Mouse (Mus musculus): Measurements from ENCODE around the gene Sept11. TPM values are rescaled to one million over a fixed set of nuclear protein-coding genes. Genes with fewer than 3 reads are reported as not detected.

The Sept11 gene
- polyA plus RNA-seq, 1 experiment from 2014 or later: 143 TPM

- Histone ChIP-seq H3K27ac (ENCODE audit: low read length) (no peak overlapping the region), H3K4me3 (ENCODE audit: low read depth, low read length) (no peak overlapping the region), H3K36me3 (ENCODE audit: control insufficient read depth, insufficient read depth, low read length) (peaks cover 30% of the 10 kb centered on the region), H3K4me1 (ENCODE audit: control insufficient read depth, insufficient read depth, low read length) (no peaks in the 10 kb centered on the region), H3K9ac (ENCODE audit: low read depth, low read length) (no peak overlapping the region), H3K27me3 (ENCODE audit: control insufficient read depth, insufficient read depth, low read depth, low read length) (no peaks in the 10 kb centered on the region), H3K4me2 (ENCODE audit: low read length) (no peak overlapping the region), H3K9me3 (replicated peaks; ENCODE audit: control insufficient read depth, low read length, poor library complexity, severe bottlenecking) (no peaks in the 10 kb centered on the region)
- no peak for ATAC-seq
- WGBS: 87% methylated on average over 11 of the region's 11 CpGs
These were observed 74.8 kb downstream of the Sept11 start for GRCm38 (mm10) chr5:93167919-93168516.

GRCm38 (mm10) chr5:93168654-93169053, 75.4 kb downstream of the Sept11 start:
- Histone ChIP-seq H3K4me3 (ENCODE audit: low read depth, low read length) (no peak overlapping the region), H3K27me3 (ENCODE audit: control insufficient read depth, insufficient read depth, low read depth, low read length) (no peaks in the 10 kb centered on the region), H3K27ac (ENCODE audit: low read length) (no peak overlapping the region), H3K4me1 (ENCODE audit: control insufficient read depth, insufficient read depth, low read length) (no peaks in the 10 kb centered on the region), H3K4me2 (ENCODE audit: low read length) (no peak overlapping the region), H3K9ac (ENCODE audit: low read depth, low read length) (no peak overlapping the region), H3K36me3 (ENCODE audit: control insufficient read depth, insufficient read depth, low read length) (peaks cover 30% of the 10 kb centered on the region), H3K9me3 (replicated peaks; ENCODE audit: control insufficient read depth, low read length, poor library complexity, severe bottlenecking) (no peaks in the 10 kb centered on the region)
- WGBS: 89% methylated on average over 6 of the region's 6 CpGs
- no peak for ATAC-seq

GRCm38 (mm10) chr5:93171420-93171819, 78.2 kb downstream of the Sept11 start:
- whole genome bisulfite sequencing: 97% methylated on average over 15 of the region's 15 CpGs
- no peak overlapping the region for H3K9ac ChIP-seq (ENCODE audit: low read depth, low read length)
- H3K27me3 ChIP-seq (ENCODE audit: control insufficient read depth, insufficient read depth, low read depth, low read length): no peaks in the 10 kb centered on the region
- no peaks in the 10 kb centered on the region for H3K9me3 ChIP-seq (replicated peaks; ENCODE audit: control insufficient read depth, low read length, poor library complexity, severe bottlenecking)
- ATAC-seq: no peak
- H3K4me2 ChIP-seq (ENCODE audit: low read length): no peak overlapping the region
- no peak overlapping the region for H3K4me3 ChIP-seq (ENCODE audit: low read depth, low read length)
- no peak overlapping the region for H3K27ac ChIP-seq (ENCODE audit: low read length)
- H3K36me3 ChIP-seq (ENCODE audit: control insufficient read depth, insufficient read depth, low read length): peaks cover 26% of the 10 kb centered on the region
- H3K4me1 ChIP-seq (ENCODE audit: control insufficient read depth, insufficient read depth, low read length): no peaks in the 10 kb centered on the region

- no peak for ATAC-seq
These were observed 79.3 kb downstream of the Sept11 start for GRCm38 (mm10) chr5:93172536-93172935.

GRCm38 (mm10) chr5:93174675-93175074, 81.4 kb downstream of the Sept11 start:
- WGBS: 89% methylated on average over 6 of the region's 6 CpGs
- no peaks in the 10 kb centered on the region for H3K27me3 ChIP-seq (ENCODE audit: control insufficient read depth, insufficient read depth, low read depth, low read length)

More at GRCm38 (mm10) chr5:93172536-93172935, 79.3 kb downstream of the Sept11 start:
- no peaks in the 10 kb centered on the region for H3K9me3 ChIP-seq (replicated peaks; ENCODE audit: control insufficient read depth, low read length, poor library complexity, severe bottlenecking)
- WGBS: 92% methylated on average over 6 of the region's 6 CpGs
- H3K4me2 ChIP-seq (ENCODE audit: low read length): no peak overlapping the region
- H3K9ac ChIP-seq (ENCODE audit: low read depth, low read length): no peak overlapping the region
- no peak overlapping the region for H3K4me3 ChIP-seq (ENCODE audit: low read depth, low read length)
- H3K4me1 ChIP-seq (ENCODE audit: control insufficient read depth, insufficient read depth, low read length): no peaks in the 10 kb centered on the region
- peaks cover 25% of the 10 kb centered on the region for H3K36me3 ChIP-seq (ENCODE audit: control insufficient read depth, insufficient read depth, low read length)
- no peak overlapping the region for H3K27ac ChIP-seq (ENCODE audit: low read length)
- no peaks in the 10 kb centered on the region for H3K27me3 ChIP-seq (ENCODE audit: control insufficient read depth, insufficient read depth, low read depth, low read length)

GRCm38 (mm10) chr5:93178616-93179015, 85.4 kb downstream of the Sept11 start:
- WGBS: 82% methylated on average over 6 of the region's 6 CpGs
- no peak overlapping the region for H3K4me3 ChIP-seq (ENCODE audit: low read depth, low read length)
- H3K36me3 ChIP-seq (ENCODE audit: control insufficient read depth, insufficient read depth, low read length): peaks cover 11% of the 10 kb centered on the region; the same call in 1 of the 2 replicates
- no peak overlapping the region for H3K27ac ChIP-seq (ENCODE audit: low read length)
- no peaks in the 10 kb centered on the region for H3K9me3 ChIP-seq (replicated peaks; ENCODE audit: control insufficient read depth, low read length, poor library complexity, severe bottlenecking)
- no peaks in the 10 kb centered on the region for H3K4me1 ChIP-seq (ENCODE audit: control insufficient read depth, insufficient read depth, low read length)
- H3K4me2 ChIP-seq (ENCODE audit: low read length): no peak overlapping the region
- no peak for ATAC-seq
- no peaks in the 10 kb centered on the region for H3K27me3 ChIP-seq (ENCODE audit: control insufficient read depth, insufficient read depth, low read depth, low read length)
- H3K9ac ChIP-seq (ENCODE audit: low read depth, low read length): no peak overlapping the region

More at GRCm38 (mm10) chr5:93174675-93175074, 81.4 kb downstream of the Sept11 start:
- H3K4me2 ChIP-seq (ENCODE audit: low read length): no peak overlapping the region
- H3K9ac ChIP-seq (ENCODE audit: low read depth, low read length): no peak overlapping the region
- H3K9me3 ChIP-seq (replicated peaks; ENCODE audit: control insufficient read depth, low read length, poor library complexity, severe bottlenecking): no peaks in the 10 kb centered on the region
- peaks cover 18% of the 10 kb centered on the region for H3K36me3 ChIP-seq (ENCODE audit: control insufficient read depth, insufficient read depth, low read length)
- no peak overlapping the region for H3K4me3 ChIP-seq (ENCODE audit: low read depth, low read length)
- no peak for ATAC-seq
- no peaks in the 10 kb centered on the region for H3K4me1 ChIP-seq (ENCODE audit: control insufficient read depth, insufficient read depth, low read length)
- H3K27ac ChIP-seq (ENCODE audit: low read length): no peak overlapping the region

- 77% methylated on average over 2 of the region's 2 CpGs for WGBS
- H3K4me1 ChIP-seq (ENCODE audit: control insufficient read depth, insufficient read depth, low read length): no peaks in the 10 kb centered on the region
- no peak overlapping the region for H3K9ac ChIP-seq (ENCODE audit: low read depth, low read length)
- no peak overlapping the region for H3K27ac ChIP-seq (ENCODE audit: low read length)
- H3K4me3 ChIP-seq (ENCODE audit: low read depth, low read length): no peak overlapping the region
- ATAC-seq: no peak
- H3K4me2 ChIP-seq (ENCODE audit: low read length): no peak overlapping the region
- no peaks in the 10 kb centered on the region for H3K27me3 ChIP-seq (ENCODE audit: control insufficient read depth, insufficient read depth, low read depth, low read length)
- peaks cover 13% of the 10 kb centered on the region; the same call in 1 of the 2 replicates for H3K36me3 ChIP-seq (ENCODE audit: control insufficient read depth, insufficient read depth, low read length)
- H3K9me3 ChIP-seq (replicated peaks; ENCODE audit: control insufficient read depth, low read length, poor library complexity, severe bottlenecking): no peaks in the 10 kb centered on the region
These were observed 87.0 kb downstream of the Sept11 start for GRCm38 (mm10) chr5:93180252-93180651.

GRCm38 (mm10) chr5:93183311-93183710, 90.1 kb downstream of the Sept11 start:
- ATAC-seq: no peak
- 83% methylated on average over 6 of the region's 6 CpGs for WGBS
- Histone ChIP-seq H3K4me3 (ENCODE audit: low read depth, low read length) (no peak overlapping the region), H3K27me3 (ENCODE audit: control insufficient read depth, insufficient read depth, low read depth, low read length) (no peaks in the 10 kb centered on the region), H3K27ac (ENCODE audit: low read length) (no peak overlapping the region), H3K9me3 (replicated peaks; ENCODE audit: control insufficient read depth, low read length, poor library complexity, severe bottlenecking) (no peaks in the 10 kb centered on the region), H3K4me1 (ENCODE audit: control insufficient read depth, insufficient read depth, low read length) (no peaks in the 10 kb centered on the region), H3K9ac (ENCODE audit: low read depth, low read length) (no peak overlapping the region), H3K4me2 (ENCODE audit: low read length) (no peak overlapping the region), H3K36me3 (ENCODE audit: control insufficient read depth, insufficient read depth, low read length) (peaks cover 20% of the 10 kb centered on the region; the same call in 1 of the 2 replicates)

GRCm38 (mm10) chr5:93184548-93184947, 91.3 kb downstream of the Sept11 start:
- no peak overlapping the region for H3K27ac ChIP-seq (ENCODE audit: low read length)
- H3K9ac ChIP-seq (ENCODE audit: low read depth, low read length): no peak overlapping the region
- no peaks in the 10 kb centered on the region for H3K4me1 ChIP-seq (ENCODE audit: control insufficient read depth, insufficient read depth, low read length)
- H3K4me2 ChIP-seq (ENCODE audit: low read length): no peak overlapping the region
- H3K4me3 ChIP-seq (ENCODE audit: low read depth, low read length): no peak overlapping the region
- no peaks in the 10 kb centered on the region for H3K9me3 ChIP-seq (replicated peaks; ENCODE audit: control insufficient read depth, low read length, poor library complexity, severe bottlenecking)
- peaks cover 23% of the 10 kb centered on the region; the same call in 1 of the 2 replicates for H3K36me3 ChIP-seq (ENCODE audit: control insufficient read depth, insufficient read depth, low read length)
- H3K27me3 ChIP-seq (ENCODE audit: control insufficient read depth, insufficient read depth, low read depth, low read length): no peaks in the 10 kb centered on the region
- no peak for ATAC-seq
- 89% methylated on average over 6 of the region's 6 CpGs for WGBS
